Mouse (Mus musculus): Measurements from ENCODE around the gene Alkbh6.

Alkbh6 gene

GRCm38 (mm10) chr7:30328379-30328778, 19.9 kb downstream of the Alkbh6 start:
- 59% methylated on average over 10 of the region's 10 CpGs for WGBS

GRCm38 (mm10) chr7:30331887-30332286, 23.4 kb downstream of the Alkbh6 start:
- WGBS, result 2% methylated on average over 13 of the region's 13 CpGs

- WGBS, result 44% methylated on average over 18 of the region's 18 CpGs
Measured at GRCm38 (mm10) chr7:30332622-30333259, 24.2 kb downstream of the Alkbh6 start.

- WGBS, result 5% methylated on average over 4 of the region's 4 CpGs
Measured at GRCm38 (mm10) chr7:30333436-30333835, 24.9 kb downstream of the Alkbh6 start.

GRCm38 (mm10) chr7:30334563-30334962, 26.0 kb downstream of the Alkbh6 start:
- 78% methylated on average over 5 of the region's 5 CpGs for WGBS

- 50% methylated on average over 6 of the region's 6 CpGs for WGBS
Measured at GRCm38 (mm10) chr7:30335688-30336087, 27.2 kb downstream of the Alkbh6 start.

GRCm38 (mm10) chr7:30336384-30336783, 27.9 kb downstream of the Alkbh6 start:
- 1% methylated on average over 9 of the region's 9 CpGs for WGBS

GRCm38 (mm10) chr7:30339432-30340109, 31.1 kb downstream of the Alkbh6 start:
- WGBS, result 54% methylated on average over 5 of the region's 5 CpGs

GRCm38 (mm10) chr7:30346635-30347379, 38.3 kb downstream of the Alkbh6 start:
- 37% methylated on average over 21 of the region's 21 CpGs for WGBS

GRCm38 (mm10) chr7:30347828-30348227, 39.3 kb downstream of the Alkbh6 start:
- WGBS, result 2% methylated on average over 30 of the region's 30 CpGs

- whole genome bisulfite sequencing, result 5% methylated on average over 6 of the region's 6 CpGs
Measured at GRCm38 (mm10) chr7:30353279-30353822, 44.8 kb downstream of the Alkbh6 start.

- 82% methylated on average over 4 of the region's 4 CpGs for WGBS
Measured at GRCm38 (mm10) chr7:30354059-30354458, 45.5 kb downstream of the Alkbh6 start.

GRCm38 (mm10) chr7:30358378-30359186, 50.1 kb downstream of the Alkbh6 start:
- 81% methylated on average over 7 of the region's 7 CpGs for WGBS

GRCm38 (mm10) chr7:30359276-30359865, 50.9 kb downstream of the Alkbh6 start:
- WGBS, result 88% methylated on average over 31 of the region's 31 CpGs

GRCm38 (mm10) chr7:30360028-30360427, 51.5 kb downstream of the Alkbh6 start:
- WGBS, result 91% methylated on average over 17 of the region's 17 CpGs

GRCm38 (mm10) chr7:30362652-30363343, 54.3 kb downstream of the Alkbh6 start, which contains the start of gene Lrfn3:
Gene Lrfn3, minus strand, starts transcription at chr7:30362772.
- WGBS, result 1% methylated on average over 52 of the region's 55 CpGs

- 34% methylated on average over 6 of the region's 6 CpGs for WGBS
Measured at GRCm38 (mm10) chr7:30363344-30363738, 54.8 kb downstream of the Alkbh6 start.

All from cerebral cortex, adult 2 months (tissue).